Mouse (Mus musculus): ENCODE results near the gene Galnt14.

Galnt14 gene

GRCm38 (mm10) chr17:73710042-73710911, at the start of gene Galnt14:
Galnt14 (minus strand) TSS chr17:73710453.
- peak; percentile 82 for DNase-seq

GRCm38 (mm10) chr17:73743681-73744311, 33.5 kb upstream of the Galnt14 start:
- peak; percentile 87 for DNase-seq

DNA sequence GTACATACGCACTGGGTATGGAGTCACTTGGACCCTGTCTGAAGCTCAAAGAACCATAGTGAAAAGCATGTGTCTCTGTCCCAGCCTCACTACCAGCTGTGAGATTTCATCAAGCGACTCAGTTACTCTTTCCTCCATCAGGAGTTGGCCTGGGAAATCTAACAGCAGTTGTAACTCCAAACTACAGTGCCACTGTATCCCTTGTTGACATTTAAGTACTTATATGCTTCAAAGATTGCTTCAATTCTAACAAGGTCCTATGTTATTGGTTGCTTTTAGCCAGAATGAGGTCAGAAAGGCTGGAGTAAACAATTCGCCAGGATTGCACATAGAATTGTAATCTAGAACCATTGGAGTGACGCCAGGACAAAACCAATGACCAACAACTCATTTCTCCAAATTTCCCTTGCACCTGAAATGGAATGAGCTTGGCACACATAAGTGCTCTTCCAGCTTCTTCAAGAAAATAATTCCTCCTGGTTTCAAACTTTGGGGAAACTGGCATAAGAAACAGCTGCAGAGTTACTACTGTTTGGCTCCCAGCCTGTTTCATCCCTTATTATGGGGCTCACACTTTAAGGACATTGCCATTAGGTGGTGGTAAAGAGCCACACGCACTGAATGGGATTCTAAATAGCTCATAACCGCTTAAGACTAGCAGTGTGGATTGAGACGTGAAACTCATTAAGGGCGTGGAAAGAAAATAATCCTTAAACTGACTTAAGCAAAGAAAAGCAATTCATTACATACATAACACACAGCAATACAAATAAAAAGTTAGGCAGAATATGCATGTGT, 13.8 kb upstream of the Galnt14 start:
- peak; percentile 52 for DNase-seq

DNA sequence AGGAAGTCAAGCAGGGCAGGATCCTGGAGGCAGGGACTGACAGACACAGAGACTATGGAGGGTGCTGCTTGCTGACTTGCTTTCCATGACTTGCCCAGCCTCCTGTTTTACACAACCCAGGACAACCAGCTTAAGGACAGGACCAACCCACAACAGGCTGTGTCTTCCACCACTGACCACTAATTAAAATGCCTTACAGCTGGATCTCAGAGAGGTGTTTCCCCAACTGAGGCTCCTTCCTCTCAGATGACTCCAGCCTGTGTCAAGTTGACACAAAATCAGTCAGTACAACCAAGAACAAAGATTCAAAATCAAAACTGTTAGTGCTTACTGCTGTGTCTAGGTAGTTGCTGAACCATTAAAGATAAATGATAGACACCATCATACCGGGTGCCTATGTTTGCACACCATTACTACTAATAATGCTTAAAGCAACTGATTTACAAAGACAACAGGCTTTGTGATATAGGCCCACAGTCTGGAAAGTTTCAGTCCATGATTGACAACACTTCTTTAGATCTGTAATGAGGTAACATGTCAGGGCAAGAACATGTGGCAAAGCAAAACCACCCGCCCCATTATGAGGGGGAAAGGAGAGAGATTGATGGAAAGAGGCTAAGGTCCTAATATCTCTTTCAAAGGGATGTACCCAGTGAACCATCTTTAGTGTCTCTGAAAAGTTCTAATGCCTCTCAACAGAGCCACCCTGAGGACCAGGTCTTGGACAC, 8.9 kb upstream of the Galnt14 start:
- no peak for DNase-seq

DNA sequence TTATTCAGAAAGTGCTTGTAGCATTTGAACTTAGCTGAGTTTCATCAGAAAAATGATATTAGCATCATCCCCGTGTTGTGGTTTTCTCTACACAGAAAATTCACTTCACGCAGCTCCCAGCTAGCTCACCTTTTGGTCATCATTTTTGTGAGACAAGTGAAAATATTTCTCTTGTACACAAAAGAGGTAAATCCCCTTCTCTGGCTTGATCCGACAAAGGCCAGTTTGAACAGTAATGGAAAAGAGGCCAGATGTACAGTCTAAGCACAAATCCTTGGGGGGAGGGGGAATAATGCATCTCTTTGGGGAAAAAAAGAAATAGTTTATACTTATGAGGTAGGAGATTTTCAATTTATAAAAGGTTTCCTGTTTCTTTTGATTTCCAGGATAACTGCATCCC, 6.4 kb upstream of the Galnt14 start:
- DNase-seq = no peak

- DNase-seq = no peak
These were observed 4.4 kb upstream of the Galnt14 start for GRCm38 (mm10) chr17:73714440-73715221.

- DNase-seq = no peak
These were observed 3.1 kb upstream of the Galnt14 start for GRCm38 (mm10) chr17:73713347-73713746.

DNA sequence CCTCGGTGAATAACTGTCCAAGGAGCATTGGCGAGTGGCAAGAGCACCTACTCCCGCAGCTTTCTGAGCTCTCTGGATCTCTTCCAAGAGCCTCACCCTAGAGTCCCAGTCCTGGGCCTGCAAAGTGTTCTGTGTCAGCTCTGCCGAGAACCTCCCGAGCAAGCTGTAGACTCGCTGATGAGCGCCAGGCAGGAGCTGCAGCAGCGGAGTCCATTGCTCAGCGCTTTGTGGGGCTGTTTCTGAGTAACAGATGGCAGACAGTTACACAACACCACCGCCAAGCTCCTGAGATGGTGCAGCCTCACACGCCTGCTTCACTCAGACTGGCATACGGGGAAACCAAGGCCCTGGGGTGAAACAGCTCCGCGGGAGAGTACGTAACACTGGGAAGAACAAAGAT, 1.7 kb upstream of the Galnt14 start:
- DNase-seq = peak; percentile 42

GRCm38 (mm10) chr17:73709131-73710041, 867 bp downstream of the Galnt14 start:
- DNase-seq = peak; percentile 76

DNA sequence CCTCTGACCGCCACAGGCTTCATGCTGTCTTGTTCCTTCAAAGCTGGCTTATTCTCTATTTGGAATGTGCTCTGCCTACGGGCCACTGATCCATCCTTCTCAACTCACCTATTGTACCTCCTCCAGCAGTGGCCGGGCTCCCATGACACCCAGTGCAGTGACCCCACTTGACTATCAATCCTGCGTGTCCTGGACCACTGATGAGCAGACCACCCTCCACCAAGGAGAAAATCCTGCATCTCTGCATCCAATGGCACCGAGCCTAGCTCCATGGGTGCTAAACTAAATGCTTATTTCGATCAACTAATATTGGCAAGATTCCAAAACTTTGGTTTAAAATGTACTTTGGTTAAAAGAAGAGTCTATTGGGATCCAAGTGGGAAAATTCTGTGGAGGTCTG, 1.8 kb downstream of the Galnt14 start:
- DNase-seq = no peak

DNA sequence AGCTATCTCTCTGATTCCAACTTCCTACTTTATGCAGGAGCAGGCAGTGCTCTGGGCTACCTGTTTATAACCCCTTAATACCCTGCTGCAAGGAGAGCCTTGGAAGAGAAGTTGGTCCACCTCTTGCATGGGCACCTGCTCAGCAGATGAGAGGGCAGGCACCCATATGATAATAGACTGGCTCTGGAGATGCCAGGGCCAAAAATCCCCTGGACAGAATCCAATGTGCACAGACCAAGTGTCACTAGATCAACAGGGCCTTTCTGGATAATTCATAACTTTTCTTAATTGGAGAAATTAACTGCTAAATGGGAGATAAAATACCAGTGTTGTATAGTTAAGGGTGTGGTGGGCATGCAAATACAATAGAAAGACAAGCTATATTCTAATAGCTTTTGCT, 6.7 kb downstream of the Galnt14 start:
- DNase-seq = peak; percentile 47

GRCm38 (mm10) chr17:73701016-73701415, 9.2 kb downstream of the Galnt14 start:
- peak; percentile 59 for DNase-seq

- DNase-seq = no peak
These were observed 10.4 kb downstream of the Galnt14 start for GRCm38 (mm10) chr17:73699881-73700280.

GRCm38 (mm10) chr17:73694206-73694952, 15.9 kb downstream of the Galnt14 start:
- DNase-seq = peak; percentile 19

DNA sequence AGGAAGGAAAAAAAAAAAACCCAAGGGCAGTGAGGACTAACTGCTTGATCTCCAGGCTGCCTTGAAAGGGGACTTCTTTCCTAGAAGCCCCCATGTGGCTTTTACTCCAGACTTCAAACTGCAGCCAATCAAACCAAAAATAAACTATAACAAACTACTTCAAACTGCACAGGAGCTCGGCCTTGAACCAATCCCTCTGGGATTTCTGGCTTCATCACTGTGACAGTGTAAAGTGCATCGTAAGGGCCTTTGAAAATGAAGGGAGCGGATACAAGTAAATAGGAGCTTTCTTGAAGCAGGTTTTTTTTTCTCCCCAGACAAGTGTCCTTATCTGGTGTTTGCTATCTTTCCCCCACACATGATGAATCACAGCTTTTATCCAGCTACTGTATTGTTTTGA, 22.0 kb downstream of the Galnt14 start:
- DNase-seq = no peak

GRCm38 (mm10) chr17:73686292-73686691, 24.0 kb downstream of the Galnt14 start:
- no peak for DNase-seq

- no peak for DNase-seq
These were observed 25.5 kb downstream of the Galnt14 start for GRCm38 (mm10) chr17:73684746-73685145.

GRCm38 (mm10) chr17:73671921-73672320, 38.3 kb downstream of the Galnt14 start:
- DNase-seq = peak; percentile 14

DNA sequence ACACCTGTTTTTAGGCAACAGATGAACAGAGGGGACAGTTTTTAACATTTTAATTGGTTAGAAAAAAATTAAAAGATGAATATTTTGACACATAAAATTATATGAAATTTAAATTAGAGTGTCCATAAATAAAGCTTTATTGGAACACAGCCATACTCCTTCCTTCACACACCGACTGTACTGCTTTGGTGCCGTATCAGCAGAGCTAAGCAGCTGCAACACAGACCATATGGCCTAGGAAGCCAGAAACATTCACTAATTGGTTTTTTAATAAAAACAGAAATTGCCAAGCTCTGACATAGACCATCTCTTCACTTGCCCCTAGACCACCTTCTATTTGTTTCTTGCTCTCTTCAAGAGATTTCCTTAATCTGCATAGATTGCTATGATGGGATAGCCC, 40.2 kb downstream of the Galnt14 start:
- DNase-seq = no peak

GRCm38 (mm10) chr17:73668996-73669395, 41.3 kb downstream of the Galnt14 start:
- DNase-seq = no peak

Measured in kidney, postnatal 14 days (tissue).